Mouse (Mus musculus) lung, embryonic 14.5 days (tissue): ENCODE data around the gene Fam24b. TPM values are rescaled to one million over a fixed set of nuclear protein-coding genes. Genes with fewer than 3 reads are reported as not detected.

Experiments
- ATAC-seq: fragments of 200-750 bp; cut with Nextera tagmentation; 2 replicates; pipeline ENCODE4 v1.8.0; 2017; ENCODE audit warnings: mild to moderate bottlenecking, moderate TSS enrichment, moderate library complexity; ENCODE audit not compliant: insufficient read depth
- DNase-seq: peaks from one replicate; pipeline ENCODE4 v3.0.0-alpha.2; 2015
- H3K27ac ChIP-seq: fragments of 300-500 bp; sonication (generic); 2 replicates; pipeline ENCODE4 v1.5.1; 2014; ENCODE audit warnings: low read depth, mild to moderate bottlenecking, moderate library complexity
- H3K27me3 ChIP-seq: fragments of 300-500 bp; sonication (generic); 2 replicates; pipeline ENCODE4 v1.6.1; 2014; ENCODE audit warnings: low read length, control low read depth; ENCODE audit not compliant: insufficient read depth
- H3K36me3 ChIP-seq: fragments of 300-500 bp; sonication (generic); 2 replicates; pipeline ENCODE4 v1.6.1; 2014; ENCODE audit warnings: control low read depth; ENCODE audit not compliant: insufficient read depth
- H3K4me1 ChIP-seq: fragments of 300-500 bp; sonication (generic); 2 replicates; pipeline ENCODE4 v1.6.1; 2014; ENCODE audit warnings: antibody characterized with exemption, control low read depth; ENCODE audit not compliant: insufficient read depth
- H3K4me2 ChIP-seq: fragments of 300-500 bp; sonication (generic); 2 replicates; pipeline ENCODE4 v1.6.1; 2014; ENCODE audit warnings: mild to moderate bottlenecking
- H3K4me3 ChIP-seq: fragments of 300-500 bp; sonication (generic); 2 replicates; pipeline ENCODE4 v1.5.1; 2014; ENCODE audit warnings: low read depth, low read length
- H3K9ac ChIP-seq: fragments of 300-500 bp; sonication (generic); 2 replicates; pipeline ENCODE4 v1.6.1; 2014
- H3K9me3 ChIP-seq: fragments of 300-500 bp; sonication (generic); 2 replicates; pipeline ENCODE4 v1.6.1; 2016; ENCODE audit warnings: low read depth, low read length, control low read depth
- CTCF ChIP-seq: IDR thresholded peaks from 2 replicates; pipeline ENCODE4 v1.5.1; 2016; ENCODE audit warnings: antibody characterized with exemption, low read depth
- WGBS: fragments of 180-500 bp; shearing (Covaris S2); extraction: QIAGEN DNeasy Blood & Tissue Kit; methylation state at CpG from one replicate; pipeline ENCODE4 v1.1.7; 2014; 5-methylcytosine and 5-hydroxymethylcytosine counted together
- polyA plus RNA-seq: library from polyadenylated mRNA; unstranded; fragments of >200 nt; fragmentation: Nextera tagmentation; extraction: Ambion mirVana; gene quantifications from 2 replicates; pipeline ENCODE4 v1.2.1, GENCODE M21; 2014

Fam24b gene
- polyA plus RNA-seq, 1 experiment from 2014 or later = not detected

GRCm38 (mm10) chr7:131322192-131322591, 7.1 kb downstream of the Fam24b start, which contains the start of gene Cuzd1:
TSS of gene Cuzd1 (minus strand) at chr7:131322292.
- H3K36me3 ChIP-seq = no peaks in the 10 kb centered on the region
- no peak within 1 kb of the TSS for H3K4me2 ChIP-seq
- no peak for ATAC-seq
- 82% methylated on average over 2 of the region's 2 CpGs for WGBS
- H3K9me3 ChIP-seq = no peaks in the 10 kb centered on the region
- no peak within 1 kb of the TSS for H3K27ac ChIP-seq
- no peaks in the 10 kb centered on the region for H3K27me3 ChIP-seq
- H3K4me1 ChIP-seq = no peaks in the 10 kb centered on the region
- TF ChIP-seq CTCF = no peak
- no peak within 1 kb of the TSS for H3K4me3 ChIP-seq
- DNase-seq = no peak
- H3K9ac ChIP-seq = no peak within 1 kb of the TSS

- Histone ChIP-seq H3K4me1 (no peaks in the 10 kb centered on the region), H3K9ac (no peak overlapping the region), H3K4me2 (no peak overlapping the region), H3K36me3 (no peaks in the 10 kb centered on the region), H3K27me3 (no peaks in the 10 kb centered on the region), H3K4me3 (no peak overlapping the region), H3K27ac (no peak overlapping the region), H3K9me3 (no peaks in the 10 kb centered on the region)
- no peak for ATAC-seq
- no peak for TF ChIP-seq CTCF
- 57% methylated on average over 6 of the region's 7 CpGs for WGBS
- DNase-seq = no peak
Measured at GRCm38 (mm10) chr7:131318340-131318739, 11.0 kb downstream of the Fam24b start.

- DNase-seq (no peak), ATAC-seq (no peak)
Measured at GRCm38 (mm10) chr7:131317587-131317986, 11.7 kb downstream of the Fam24b start.

GRCm38 (mm10) chr7:131314493-131314892, 14.8 kb downstream of the Fam24b start:
- Histone ChIP-seq H3K27ac (no peak overlapping the region), H3K4me1 (no peaks in the 10 kb centered on the region), H3K4me3 (no peak overlapping the region), H3K36me3 (no peaks in the 10 kb centered on the region), H3K9ac (no peak overlapping the region), H3K4me2 (no peak overlapping the region), H3K9me3 (no peaks in the 10 kb centered on the region), H3K27me3 (no peaks in the 10 kb centered on the region)
- no peak for DNase-seq
- WGBS = 75% methylated on average over 7 of the region's 7 CpGs
- no peak for TF ChIP-seq CTCF
- no peak for ATAC-seq

More at GRCm38 (mm10) chr7:131317587-131317986, 11.7 kb downstream of the Fam24b start:
- H3K4me1 ChIP-seq = no peaks in the 10 kb centered on the region
- no peaks in the 10 kb centered on the region for H3K27me3 ChIP-seq
- H3K27ac ChIP-seq = no peak overlapping the region
- H3K9me3 ChIP-seq = no peaks in the 10 kb centered on the region
- no peak overlapping the region for H3K4me3 ChIP-seq
- H3K4me2 ChIP-seq = no peak overlapping the region
- TF ChIP-seq CTCF = no peak
- no peak overlapping the region for H3K9ac ChIP-seq
- WGBS = 52% methylated on average over 12 of the region's 12 CpGs
- H3K36me3 ChIP-seq = no peaks in the 10 kb centered on the region

GRCm38 (mm10) chr7:131306733-131307132, 22.6 kb downstream of the Fam24b start:
- H3K4me2 ChIP-seq = no peak overlapping the region
- H3K9me3 ChIP-seq = no peaks in the 10 kb centered on the region
- H3K27me3 ChIP-seq = no peaks in the 10 kb centered on the region
- WGBS = 64% methylated on average over 5 of the region's 5 CpGs
- no peak overlapping the region for H3K27ac ChIP-seq
- H3K9ac ChIP-seq = no peak overlapping the region
- no peak for ATAC-seq
- no peaks in the 10 kb centered on the region for H3K36me3 ChIP-seq
- H3K4me3 ChIP-seq = no peak overlapping the region
- no peak for TF ChIP-seq CTCF
- no peak for DNase-seq
- H3K4me1 ChIP-seq = no peaks in the 10 kb centered on the region

GRCm38 (mm10) chr7:131303340-131303739, 26.0 kb downstream of the Fam24b start:
- DNase-seq (peak; percentile 1), ATAC-seq (no peak)
- no peaks in the 10 kb centered on the region for H3K9me3 ChIP-seq
- H3K27ac ChIP-seq = no peak overlapping the region
- H3K4me2 ChIP-seq = no peak overlapping the region
- no peak for TF ChIP-seq CTCF
- no peaks in the 10 kb centered on the region for H3K36me3 ChIP-seq
- no peaks in the 10 kb centered on the region for H3K27me3 ChIP-seq
- H3K9ac ChIP-seq = no peak overlapping the region
- 59% methylated on average over 8 of the region's 8 CpGs for WGBS
- H3K4me3 ChIP-seq = no peak overlapping the region
- no peaks in the 10 kb centered on the region for H3K4me1 ChIP-seq

GRCm38 (mm10) chr7:131297151-131297550, 32.2 kb downstream of the Fam24b start:
- Histone ChIP-seq H3K9me3 (no peaks in the 10 kb centered on the region), H3K27ac (no peak overlapping the region), H3K4me3 (no peak overlapping the region), H3K4me2 (no peak overlapping the region), H3K4me1 (no peaks in the 10 kb centered on the region), H3K36me3 (no peaks in the 10 kb centered on the region), H3K27me3 (no peaks in the 10 kb centered on the region), H3K9ac (no peak overlapping the region)
- peak; percentile 27; the same call in 1 of the 2 replicates for TF ChIP-seq CTCF
- 65% methylated on average over 8 of the region's 8 CpGs for WGBS
- ATAC-seq = no peak
- peak; percentile 38 for DNase-seq

Other genes starting within 250 kb of the Fam24b start
- not detected in 2 replicates for gene 4933402N03Rik, start 183.2 kb downstream of the Fam24b start, polyA plus RNA-seq
- gene 5430419D17Rik, start 155.1 kb downstream of the Fam24b start, polyA plus RNA-seq = 0.04 TPM in 1 of 2 replicates, not detected in the other
- gene Cuzd1, start 7.2 kb downstream of the Fam24b start, polyA plus RNA-seq = not detected in 2 replicates
- not detected in 2 replicates for gene Fam24a, start 4.3 kb upstream of the Fam24b start, polyA plus RNA-seq
- gene 2310057M21Rik, start 33.2 kb upstream of the Fam24b start, polyA plus RNA-seq = 20.0 and 24.3 TPM in 2 replicates
- 63.8 and 66.7 TPM in 2 replicates for gene Pstk, start 41.6 kb upstream of the Fam24b start, polyA plus RNA-seq
- 20.1 and 20.5 TPM in 2 replicates for gene Ikzf5, start 81.0 kb upstream of the Fam24b start, polyA plus RNA-seq
- 181 TPM in 2 replicates for gene Acadsb, start 81.1 kb upstream of the Fam24b start, polyA plus RNA-seq
- not detected in 2 replicates for gene Hmx3, start 213.4 kb upstream of the Fam24b start, polyA plus RNA-seq
- gene Hmx2, start 219.3 kb upstream of the Fam24b start, polyA plus RNA-seq = not detected in 2 replicates
- 264 and 268 TPM in 2 replicates for gene Bub3, start 230.7 kb upstream of the Fam24b start, polyA plus RNA-seq